Mouse (Mus musculus) midbrain, embryonic 12.5 days (tissue): ENCODE measurements around the gene 4930579F01Rik. TPM values are rescaled to one million over a fixed set of nuclear protein-coding genes. Genes with fewer than 3 reads are reported as not detected.

Experiments
- ATAC-seq: fragments of 200-750 bp; cut with Nextera tagmentation; 2 replicates; pipeline ENCODE4 v1.8.0; 2017; ENCODE audit warnings: low read depth, moderate TSS enrichment, moderate library complexity; ENCODE audit not compliant: low FRiP score
- H3K27ac ChIP-seq: fragments of 300-500 bp; sonication (generic); replicated peaks from 2 replicates; pipeline ENCODE4 v1.5.1; 2016; ENCODE audit warnings: mild to moderate bottlenecking
- H3K27me3 ChIP-seq: fragments of 300-500 bp; sonication (generic); 2 replicates; pipeline ENCODE4 v1.6.1; 2016; ENCODE audit warnings: mild to moderate bottlenecking
- H3K36me3 ChIP-seq: fragments of 300-500 bp; sonication (generic); 2 replicates; pipeline ENCODE4 v1.6.1; 2016
- H3K4me1 ChIP-seq: fragments of 300-500 bp; sonication (generic); 2 replicates; pipeline ENCODE4 v1.6.1; 2016
- H3K4me2 ChIP-seq: fragments of 300-500 bp; sonication (generic); replicated peaks from 2 replicates; pipeline ENCODE4 v1.6.1; 2016; ENCODE audit warnings: mild to moderate bottlenecking, moderate library complexity
- H3K4me3 ChIP-seq: fragments of 300-500 bp; sonication (generic); 2 replicates; pipeline ENCODE4 v1.5.1; 2016; ENCODE audit warnings: mild to moderate bottlenecking
- H3K9ac ChIP-seq: fragments of 300-500 bp; sonication (generic); replicated peaks from 2 replicates; pipeline ENCODE4 v1.6.1; 2016; ENCODE audit warnings: mild to moderate bottlenecking, moderate library complexity
- H3K9me3 ChIP-seq: fragments of 300-500 bp; sonication (generic); 2 replicates; pipeline ENCODE4 v1.6.1; 2016; ENCODE audit warnings: mild to moderate bottlenecking
- WGBS: fragments of 180-500 bp; shearing (Covaris S2); methylation state at CpG from one replicate; pipeline ENCODE4 v1.1.7; 2016; 5-methylcytosine and 5-hydroxymethylcytosine counted together
- polyA plus RNA-seq: library from polyadenylated mRNA; unstranded; fragments of >200 nt; fragmentation: Nextera tagmentation; extraction: Ambion mirVana; gene quantifications from 2 replicates; pipeline ENCODE4 v1.2.1, GENCODE M21; 2016

The 4930579F01Rik gene
- 0.14 TPM in 1 of 2 replicates, not detected in the other for polyA plus RNA-seq

DNA sequence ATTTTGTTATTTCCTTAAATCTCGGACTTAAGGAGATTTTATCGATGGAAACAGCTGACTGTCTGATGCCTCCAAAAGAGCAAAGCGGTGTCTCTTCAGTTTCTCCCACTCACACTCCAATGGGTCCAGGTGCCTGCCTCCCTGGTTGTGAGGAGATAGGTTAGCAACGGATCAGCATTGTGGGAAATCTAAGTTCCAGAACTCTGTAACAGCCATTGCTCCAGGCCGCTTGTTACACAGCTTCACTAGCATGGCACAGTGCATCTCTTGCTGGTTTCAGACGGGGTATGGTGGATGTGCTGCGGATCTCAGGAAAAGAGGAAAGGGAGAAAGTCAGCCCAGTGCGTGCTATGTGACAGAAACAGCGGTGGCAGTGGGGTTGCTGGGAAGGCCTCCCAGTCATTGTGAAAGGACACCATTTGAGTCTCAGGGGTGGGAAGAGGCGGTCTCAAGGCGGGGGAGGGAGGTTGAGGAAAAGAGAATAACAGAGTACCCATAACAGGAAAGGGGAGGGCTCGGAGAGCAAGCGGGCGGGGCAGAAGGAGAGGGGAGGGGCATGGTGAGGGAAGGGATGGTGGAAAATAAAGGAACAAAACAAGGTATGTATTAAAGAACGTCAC lies at the start of gene 4930579F01Rik:
Gene 4930579F01Rik (minus strand): TSS at position 143 of the 620 bp plus-strand sequence.
- no peak within 1 kb of the TSS for H3K9ac ChIP-seq
- H3K27ac ChIP-seq = no peak within 1 kb of the TSS
- WGBS = 81% methylated on average over 15 of the region's 15 CpGs
- 0 out of 2 replicates have a peak, but pooled peaks cover 5% of the 10 kb centered on the region for H3K27me3 ChIP-seq
- H3K9me3 ChIP-seq = no peaks in the 10 kb centered on the region
- H3K4me3 ChIP-seq = no peak within 1 kb of the TSS
- no peaks in the 10 kb centered on the region for H3K36me3 ChIP-seq
- ATAC-seq = no peak
- no peak within 1 kb of the TSS for H3K4me2 ChIP-seq
- H3K4me1 ChIP-seq = no peaks in the 10 kb centered on the region

DNA sequence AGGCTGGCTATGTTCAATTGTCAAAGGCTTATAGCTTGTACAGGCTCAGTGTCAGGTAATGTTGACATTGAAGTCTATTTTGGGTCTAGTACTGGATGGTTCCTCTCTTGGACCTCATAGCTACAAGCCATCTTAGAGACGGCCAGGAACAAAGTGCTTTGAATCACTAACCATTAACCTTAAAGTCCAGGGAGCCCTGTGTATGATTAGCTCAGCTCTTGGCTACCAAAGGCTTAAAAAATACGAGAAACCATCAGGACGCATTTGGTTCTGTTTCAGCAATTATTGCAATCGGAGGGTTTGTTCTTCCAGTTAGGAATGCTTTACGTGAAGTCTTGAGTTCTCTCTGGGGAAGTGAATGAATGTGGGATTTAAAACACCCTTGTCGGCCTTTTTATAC lies 49.3 kb upstream of the 4930579F01Rik start:
- no peak for ATAC-seq
- H3K27me3 ChIP-seq = no peaks in the 10 kb centered on the region
- no peaks in the 10 kb centered on the region for H3K36me3 ChIP-seq
- H3K4me3 ChIP-seq = no peak overlapping the region
- H3K9me3 ChIP-seq = no peaks in the 10 kb centered on the region
- WGBS = 91% methylated on average over 6 of the region's 6 CpGs
- no peak overlapping the region for H3K27ac ChIP-seq
- H3K4me2 ChIP-seq = no peak overlapping the region
- no peak overlapping the region for H3K9ac ChIP-seq
- H3K4me1 ChIP-seq = no peaks in the 10 kb centered on the region

DNA sequence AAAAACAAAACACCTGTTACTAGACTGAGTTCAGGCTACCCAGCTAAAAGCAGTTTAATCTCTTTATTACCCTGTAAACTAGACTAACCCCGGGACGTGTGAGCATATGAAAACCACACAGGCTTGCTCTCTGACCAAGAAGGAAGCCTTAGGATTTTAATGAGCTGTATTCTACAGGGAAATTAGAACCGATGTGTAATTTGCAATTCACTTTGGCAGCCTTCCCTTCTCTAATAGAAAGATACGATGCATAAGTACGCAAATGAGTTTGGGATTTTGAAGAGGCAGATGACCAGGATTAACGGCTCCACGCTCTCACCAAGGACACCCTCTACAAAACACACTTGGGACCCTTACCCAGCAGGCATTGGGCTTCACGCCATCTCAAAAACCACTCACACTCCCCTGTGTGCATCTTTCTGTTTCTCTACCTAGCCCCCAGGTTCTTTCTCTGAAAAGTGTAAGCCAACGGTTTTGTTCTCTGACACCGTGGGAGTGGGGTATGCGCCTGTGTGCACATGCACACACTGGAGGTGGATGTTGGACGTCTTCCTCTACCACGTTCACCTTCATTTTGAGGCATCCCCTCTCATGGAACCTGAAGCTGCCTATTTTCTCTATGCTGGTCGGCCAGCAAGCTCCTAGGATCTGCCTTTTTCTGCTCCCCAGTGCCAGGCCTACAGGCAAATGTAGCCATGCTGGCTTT lies 48.5 kb upstream of the 4930579F01Rik start:
- Histone ChIP-seq H3K4me1 (no peaks in the 10 kb centered on the region), H3K9ac (no peak overlapping the region), H3K27ac (0 out of 2 replicates have a peak overlapping the region, but pooled peaks have one; percentile 15), H3K4me3 (no peak overlapping the region), H3K4me2 (no peak overlapping the region), H3K9me3 (no peaks in the 10 kb centered on the region), H3K27me3 (no peaks in the 10 kb centered on the region), H3K36me3 (no peaks in the 10 kb centered on the region)
- ATAC-seq = peak; percentile 45
- WGBS = 72% methylated on average over 14 of the region's 14 CpGs

DNA sequence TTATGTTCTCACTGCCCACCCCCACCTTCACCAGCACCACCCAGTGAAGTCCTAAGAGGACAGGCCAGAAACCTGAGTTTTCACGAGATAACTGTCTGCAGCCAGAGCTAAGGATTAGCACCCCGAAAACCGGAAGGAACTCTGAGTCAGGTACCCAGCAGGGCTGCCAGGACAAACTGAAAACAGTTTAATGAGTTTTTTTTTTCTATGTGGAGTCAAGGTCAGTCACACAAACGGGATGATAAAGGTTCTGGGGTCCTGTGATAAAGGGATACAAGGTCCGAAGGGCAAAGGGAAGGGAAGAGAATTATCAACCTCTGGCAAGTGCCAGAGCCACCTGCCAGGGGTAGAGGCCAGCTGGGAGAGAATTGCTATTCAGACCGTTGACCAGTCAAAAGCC lies 47.7 kb upstream of the 4930579F01Rik start:
- no peaks in the 10 kb centered on the region for H3K36me3 ChIP-seq
- H3K4me2 ChIP-seq = no peak overlapping the region
- no peaks in the 10 kb centered on the region for H3K9me3 ChIP-seq
- no peak for ATAC-seq
- no peaks in the 10 kb centered on the region for H3K27me3 ChIP-seq
- no peak overlapping the region for H3K9ac ChIP-seq
- 66% methylated on average over 6 of the region's 6 CpGs for WGBS
- no peaks in the 10 kb centered on the region for H3K4me1 ChIP-seq
- no peak overlapping the region for H3K27ac ChIP-seq
- H3K4me3 ChIP-seq = no peak overlapping the region

DNA sequence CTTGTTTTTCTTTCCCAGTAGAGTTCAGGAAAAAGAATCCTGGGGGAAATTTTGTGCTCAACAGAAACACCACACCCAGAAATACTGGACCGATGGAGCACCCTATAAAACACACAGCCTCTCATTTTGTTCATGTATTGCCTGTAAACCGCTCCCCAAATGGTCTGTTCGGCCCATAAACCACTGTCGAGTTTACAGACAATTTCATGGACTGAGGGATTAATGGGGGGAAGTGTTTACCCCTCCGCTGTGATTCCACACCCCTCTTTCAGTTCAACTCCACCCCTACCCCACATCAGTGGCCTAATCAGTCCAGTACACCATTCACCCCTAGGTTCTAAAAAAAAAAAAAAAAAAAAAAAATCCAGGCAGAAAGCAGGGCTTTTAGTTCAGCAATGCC lies 47.3 kb upstream of the 4930579F01Rik start:
- Histone ChIP-seq H3K27ac (no peak overlapping the region), H3K4me2 (no peak overlapping the region), H3K27me3 (no peaks in the 10 kb centered on the region), H3K36me3 (no peaks in the 10 kb centered on the region), H3K4me1 (no peaks in the 10 kb centered on the region), H3K9me3 (no peaks in the 10 kb centered on the region), H3K4me3 (no peak overlapping the region), H3K9ac (no peak overlapping the region)
- WGBS = 81% methylated on average over 5 of the region's 5 CpGs
- no peak for ATAC-seq

DNA sequence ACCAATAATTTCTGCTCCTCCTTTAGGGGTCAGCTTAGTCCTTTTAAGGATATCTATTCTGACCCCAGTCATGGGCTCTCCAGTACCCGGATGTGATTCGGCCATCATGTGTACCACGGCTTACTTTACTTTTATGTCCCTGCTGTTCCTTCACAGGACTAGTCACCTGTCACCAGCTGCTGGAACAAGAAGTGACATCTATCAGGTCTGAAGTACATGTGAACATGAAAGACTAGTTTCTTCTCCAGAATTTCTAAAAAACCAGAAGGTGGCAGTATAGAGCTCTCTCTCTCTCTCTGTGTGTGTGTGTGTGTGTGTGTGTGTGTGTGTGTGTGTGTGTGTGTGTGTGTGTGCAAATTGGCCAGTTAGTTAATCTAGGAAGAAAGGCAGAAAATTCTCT lies 46.8 kb upstream of the 4930579F01Rik start:
- no peaks in the 10 kb centered on the region for H3K36me3 ChIP-seq
- no peak overlapping the region for H3K4me3 ChIP-seq
- WGBS = 88% methylated on average over 3 of the region's 3 CpGs
- no peak overlapping the region for H3K9ac ChIP-seq
- H3K27me3 ChIP-seq = no peaks in the 10 kb centered on the region
- H3K4me2 ChIP-seq = no peak overlapping the region
- H3K4me1 ChIP-seq = no peaks in the 10 kb centered on the region
- H3K9me3 ChIP-seq = no peaks in the 10 kb centered on the region
- ATAC-seq = no peak
- no peak overlapping the region for H3K27ac ChIP-seq

DNA sequence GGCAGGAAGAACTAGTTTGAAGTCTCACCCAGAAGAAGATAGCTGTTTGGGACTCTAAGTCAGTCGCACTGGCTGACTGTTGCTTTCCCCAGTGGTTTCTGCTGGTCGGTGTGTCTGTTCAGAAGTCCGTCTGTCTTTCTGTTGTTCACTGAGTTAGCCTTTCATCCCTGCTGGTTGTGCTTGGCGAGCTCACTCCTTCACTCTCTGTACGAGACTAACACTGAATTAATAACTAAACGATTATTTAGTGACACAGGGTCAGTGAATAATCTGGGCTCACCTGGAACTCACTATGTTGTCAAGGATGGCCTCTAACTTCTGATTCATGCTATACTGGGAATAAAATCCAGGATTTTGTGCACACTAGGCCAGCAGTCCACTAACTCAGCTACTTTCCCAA lies 45.8 kb upstream of the 4930579F01Rik start:
- H3K4me3 ChIP-seq = no peak overlapping the region
- no peak overlapping the region for H3K9ac ChIP-seq
- H3K4me2 ChIP-seq = no peak overlapping the region
- WGBS = 92% methylated on average over 6 of the region's 6 CpGs
- H3K9me3 ChIP-seq = no peaks in the 10 kb centered on the region
- H3K27me3 ChIP-seq = no peaks in the 10 kb centered on the region
- H3K27ac ChIP-seq = no peak overlapping the region
- ATAC-seq = no peak
- no peaks in the 10 kb centered on the region for H3K36me3 ChIP-seq
- H3K4me1 ChIP-seq = no peaks in the 10 kb centered on the region

DNA sequence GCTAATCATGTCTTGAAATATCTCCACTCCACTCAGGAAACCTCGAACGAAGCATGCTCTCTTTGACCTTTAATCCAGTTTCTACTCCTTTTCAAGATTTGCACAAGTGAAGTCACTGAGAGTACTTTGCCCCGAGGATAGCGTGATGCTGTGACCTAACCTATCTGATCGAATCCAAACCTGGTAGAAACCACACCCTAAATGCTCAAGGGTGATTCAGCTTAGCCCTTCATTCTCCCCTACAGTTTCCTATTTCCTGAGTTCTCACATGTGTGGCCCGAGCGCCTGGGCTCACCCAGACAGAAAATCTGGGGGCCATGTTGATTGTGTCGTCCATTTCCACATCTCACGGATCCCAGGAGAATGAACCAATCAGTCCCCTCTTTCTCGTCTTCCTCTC lies 44.4 kb upstream of the 4930579F01Rik start:
- H3K27me3 ChIP-seq = no peaks in the 10 kb centered on the region
- H3K36me3 ChIP-seq = no peaks in the 10 kb centered on the region
- H3K9ac ChIP-seq = no peak overlapping the region
- ATAC-seq = no peak
- no peaks in the 10 kb centered on the region for H3K9me3 ChIP-seq
- H3K4me2 ChIP-seq = no peak overlapping the region
- no peaks in the 10 kb centered on the region for H3K4me1 ChIP-seq
- WGBS = 86% methylated on average over 10 of the region's 10 CpGs
- no peak overlapping the region for H3K4me3 ChIP-seq
- no peak overlapping the region for H3K27ac ChIP-seq

DNA sequence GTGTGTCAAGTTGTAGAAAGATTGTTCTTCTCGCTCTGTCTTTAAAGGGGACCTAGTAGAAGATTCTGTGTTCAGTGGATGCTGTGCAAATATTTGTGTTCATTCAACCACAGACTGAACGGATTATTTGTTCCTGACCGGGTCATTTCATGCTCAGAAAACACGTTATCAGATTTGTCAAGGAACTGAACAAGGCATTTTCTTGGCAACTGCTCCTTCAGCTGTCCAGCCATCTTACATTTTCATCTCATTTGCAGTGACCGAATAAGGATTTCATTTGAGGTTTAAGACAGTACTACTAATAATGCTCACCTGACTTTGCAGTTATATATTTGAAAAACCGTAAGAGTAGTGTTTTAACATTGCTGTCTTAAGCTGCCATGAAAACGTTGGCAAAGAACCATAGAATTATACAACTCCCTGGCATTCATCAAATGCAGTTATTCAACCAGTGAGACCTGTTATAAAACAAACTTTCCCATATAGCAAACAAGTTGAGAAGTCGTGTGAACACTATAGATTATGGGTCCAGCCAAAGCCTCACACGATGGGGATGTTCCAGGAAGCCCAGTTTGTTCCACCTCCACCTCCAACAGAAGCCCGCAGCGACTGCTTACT lies 43.0 kb upstream of the 4930579F01Rik start:
- no peak overlapping the region for H3K4me3 ChIP-seq
- H3K4me2 ChIP-seq = no peak overlapping the region
- no peaks in the 10 kb centered on the region for H3K27me3 ChIP-seq
- no peaks in the 10 kb centered on the region for H3K9me3 ChIP-seq
- no peak for ATAC-seq
- no peak overlapping the region for H3K27ac ChIP-seq
- 77% methylated on average over 11 of the region's 11 CpGs for WGBS
- no peaks in the 10 kb centered on the region for H3K36me3 ChIP-seq
- no peak overlapping the region for H3K9ac ChIP-seq
- H3K4me1 ChIP-seq = no peaks in the 10 kb centered on the region

DNA sequence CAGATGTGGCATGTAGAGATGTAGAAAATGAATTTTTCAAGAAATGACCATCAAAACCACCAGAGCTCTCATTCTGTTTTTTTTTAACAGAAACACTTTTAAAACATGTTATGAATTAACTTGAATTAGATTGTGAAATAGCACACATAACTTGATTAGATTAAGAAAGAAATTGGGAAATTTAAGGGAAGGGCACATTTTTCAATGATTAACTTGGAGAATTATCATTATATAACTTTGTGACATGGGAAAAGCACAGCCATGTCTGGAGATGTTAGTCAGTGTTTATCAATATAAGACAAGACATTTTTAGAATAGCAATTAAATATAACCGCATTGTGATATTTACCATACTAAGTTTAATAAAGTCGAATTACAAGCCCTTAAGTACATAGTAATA lies 37.9 kb upstream of the 4930579F01Rik start:
- Histone ChIP-seq H3K4me2 (no peak overlapping the region), H3K27ac (no peak overlapping the region), H3K9ac (no peak overlapping the region), H3K4me1 (no peaks in the 10 kb centered on the region), H3K9me3 (no peaks in the 10 kb centered on the region), H3K4me3 (no peak overlapping the region), H3K27me3 (no peaks in the 10 kb centered on the region), H3K36me3 (no peaks in the 10 kb centered on the region)
- no peak for ATAC-seq
- 78% methylated on average over 2 of the region's 2 CpGs for WGBS

DNA sequence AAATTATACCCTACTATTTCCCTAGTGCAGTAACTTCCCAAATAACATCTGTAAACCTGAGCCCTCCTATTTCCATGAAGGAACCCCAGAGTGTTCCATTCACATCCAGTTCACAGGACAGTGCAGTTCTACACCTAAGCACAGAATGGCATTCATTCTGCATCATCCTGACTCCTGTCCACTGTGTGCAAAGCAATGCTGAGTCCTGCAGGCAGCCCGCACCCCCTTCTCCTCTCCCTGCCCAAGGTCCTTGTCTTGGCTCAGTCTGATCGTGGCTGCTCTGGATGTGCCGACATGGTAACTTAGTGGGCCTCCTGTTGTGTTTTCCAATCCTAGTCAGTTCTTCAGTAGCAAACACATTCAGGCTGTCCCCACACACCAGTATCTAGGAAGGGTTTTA lies 36.6 kb upstream of the 4930579F01Rik start:
- H3K27ac ChIP-seq = no peak overlapping the region
- ATAC-seq = no peak
- no peaks in the 10 kb centered on the region for H3K27me3 ChIP-seq
- H3K4me2 ChIP-seq = no peak overlapping the region
- H3K36me3 ChIP-seq = no peaks in the 10 kb centered on the region
- H3K4me3 ChIP-seq = no peak overlapping the region
- no peak overlapping the region for H3K9ac ChIP-seq
- no peaks in the 10 kb centered on the region for H3K9me3 ChIP-seq
- H3K4me1 ChIP-seq = peaks cover 7% of the 10 kb centered on the region; the same call in 1 of the 2 replicates
- 73% methylated on average over 3 of the region's 3 CpGs for WGBS

DNA sequence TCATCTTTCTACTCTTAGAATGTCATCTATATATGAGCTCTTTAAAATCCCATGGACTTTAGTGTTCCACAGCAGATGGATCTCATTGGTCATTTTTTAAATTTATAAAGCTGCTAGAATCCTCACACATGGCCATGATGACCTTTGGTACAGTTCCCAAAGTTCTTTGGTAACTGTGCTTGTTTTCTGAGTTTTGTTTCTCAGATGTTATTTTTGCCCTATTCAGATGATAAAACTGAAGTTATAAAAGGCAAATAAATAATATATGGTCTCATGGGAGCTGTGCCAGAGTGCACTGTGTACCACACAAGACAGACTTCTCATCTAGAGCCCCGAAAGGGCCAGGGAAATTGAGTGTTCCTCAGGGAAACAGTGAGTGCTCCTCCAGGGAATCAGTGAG lies 35.8 kb upstream of the 4930579F01Rik start:
- whole genome bisulfite sequencing = 97% methylated on average over 1 of the region's 1 CpGs
- Histone ChIP-seq H3K36me3 (no peaks in the 10 kb centered on the region), H3K4me1 (peaks cover 7% of the 10 kb centered on the region; the same call in 1 of the 2 replicates), H3K4me2 (no peak overlapping the region), H3K27ac (no peak overlapping the region), H3K9ac (no peak overlapping the region), H3K4me3 (no peak overlapping the region), H3K9me3 (no peaks in the 10 kb centered on the region), H3K27me3 (no peaks in the 10 kb centered on the region)
- no peak for ATAC-seq
